Mouse (Mus musculus): Measurements from ENCODE around the gene Mrgpra9.
"Not testable (repeated sequence)": the region's sequence is repeated elsewhere in the genome, so short reads cannot be mapped to it uniquely, and the experiment has no call there.

DNA sequence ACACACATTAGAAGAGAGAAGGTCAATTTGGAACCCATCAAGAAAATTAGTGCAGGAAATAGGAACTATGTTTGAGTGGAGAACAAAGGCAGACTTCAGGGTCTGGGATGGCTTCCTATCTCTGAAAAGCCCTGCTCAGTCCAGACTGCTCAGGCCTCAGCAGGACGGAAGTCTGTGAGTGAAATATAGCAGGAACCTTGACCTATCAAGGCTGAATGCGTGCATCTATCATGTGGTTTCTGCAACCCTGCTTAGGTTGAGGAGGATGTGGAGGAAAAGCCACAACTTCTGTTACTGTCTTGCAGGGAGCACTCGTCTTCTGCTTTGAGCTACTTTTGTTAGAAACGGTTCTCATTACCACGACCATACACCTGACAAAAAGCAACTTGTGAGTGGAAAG lies 18.9 kb upstream of the Mrgpra9 start:
- TF ChIP-seq CTCF (IDR thresholded peaks at IDR 0.05); POLR2A (IDR thresholded peaks at IDR 0.05; ENCODE audit: insufficient read depth, low read depth, low read length): not testable (repeated sequence)

All from heart, adult 2 months (tissue).